Mouse (Mus musculus) stomach, postnatal 0 days (tissue): ENCODE measurements around the gene Timm13. TPM values are rescaled to one million over a fixed set of nuclear protein-coding genes. Genes with fewer than 3 reads are reported as not detected.

Experiments
- ATAC-seq: fragments of 200-750 bp; cut with Nextera tagmentation; 2 replicates; pipeline ENCODE4 v1.8.0; 2017; ENCODE audit not compliant: low FRiP score, low TSS enrichment
- DNase-seq: peaks from one replicate; pipeline ENCODE4 v3.0.0-alpha.2; 2016; ENCODE audit warnings: low spot score
- H3K27ac ChIP-seq: fragments of 300-500 bp; sonication (generic); replicated peaks from 2 replicates; pipeline ENCODE4 v1.5.1; 2014; ENCODE audit warnings: mild to moderate bottlenecking, control low read depth
- H3K27me3 ChIP-seq: fragments of 300-500 bp; sonication (generic); 2 replicates; pipeline ENCODE4 v1.6.1; 2014; ENCODE audit warnings: low read length; ENCODE audit not compliant: control insufficient read depth, insufficient read depth
- H3K36me3 ChIP-seq: fragments of 300-500 bp; sonication (generic); 2 replicates; pipeline ENCODE4 v1.6.1; 2014; ENCODE audit warnings: low read length, mixed read lengths; ENCODE audit not compliant: control insufficient read depth, insufficient read depth
- H3K4me1 ChIP-seq: fragments of 300-500 bp; sonication (generic); replicated peaks from 2 replicates; pipeline ENCODE4 v1.6.1; 2014; ENCODE audit warnings: antibody characterized with exemption; ENCODE audit not compliant: control insufficient read depth, insufficient read depth
- H3K4me2 ChIP-seq: fragments of 300-500 bp; sonication (generic); replicated peaks from 2 replicates; pipeline ENCODE4 v1.6.1; 2014; ENCODE audit warnings: low read depth, mild to moderate bottlenecking, control low read depth, moderate library complexity
- H3K4me3 ChIP-seq: fragments of 300-500 bp; sonication (generic); 2 replicates; pipeline ENCODE4 v1.5.1; 2014; ENCODE audit warnings: low read depth, low read length, control low read depth
- H3K9ac ChIP-seq: fragments of 300-500 bp; sonication (generic); 2 replicates; pipeline ENCODE4 v1.6.1; 2014; ENCODE audit warnings: mild to moderate bottlenecking, low read length, control low read depth, mixed read lengths
- H3K9me3 ChIP-seq: fragments of 300-500 bp; sonication (generic); 2 replicates; pipeline ENCODE4 v1.6.1; 2016; ENCODE audit warnings: low read length; ENCODE audit not compliant: control insufficient read depth
- CTCF ChIP-seq: IDR thresholded peaks from 2 replicates; pipeline ENCODE4 v1.5.1; 2016; ENCODE audit warnings: antibody characterized with exemption, low read depth, mild to moderate bottlenecking, moderate library complexity
- EP300 ChIP-seq: optimal IDR thresholded peaks from 2 replicates; pipeline ENCODE3; 2016; ENCODE audit warnings: antibody characterized with exemption
- WGBS: fragments of 180-500 bp; shearing (Covaris S2); extraction: QIAGEN DNeasy Blood & Tissue Kit; methylation state at CpG from one replicate; pipeline ENCODE4 v1.1.7; 2014; 5-methylcytosine and 5-hydroxymethylcytosine counted together
- polyA plus RNA-seq: library from polyadenylated mRNA; unstranded; fragments of >200 nt; fragmentation: Nextera tagmentation; extraction: Ambion mirVana; gene quantifications from 2 replicates; pipeline ENCODE4 v1.2.1, GENCODE M21; 2015

Timm13 gene
- polyA plus RNA-seq, 1 experiment from 2014 or later: 304 TPM

DNA sequence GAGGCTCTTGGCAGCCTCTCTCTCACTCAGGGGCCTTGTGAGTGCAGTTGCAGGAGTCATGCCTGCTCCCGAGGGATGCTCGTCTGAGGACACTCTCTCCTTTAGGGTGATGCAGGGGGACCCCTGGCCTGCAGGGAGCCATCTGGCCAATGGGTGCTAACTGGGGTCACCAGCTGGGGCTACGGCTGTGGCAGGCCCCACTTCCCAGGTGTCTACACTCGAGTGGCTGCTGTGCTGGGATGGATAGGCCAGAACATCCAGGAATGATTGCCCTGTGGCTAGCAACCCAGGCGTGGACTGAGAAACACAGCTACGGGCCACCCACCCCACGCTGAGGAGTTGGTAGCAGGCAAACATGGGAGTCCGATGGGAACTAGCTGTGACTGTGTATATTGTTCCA, 1.7 kb downstream of the Timm13 start:
- Histone ChIP-seq H3K4me3 (no peak overlapping the region), H3K27ac (no peak overlapping the region), H3K36me3 (peaks cover 8% of the 10 kb centered on the region; the same call in 1 of the 2 replicates), H3K27me3 (no peaks in the 10 kb centered on the region), H3K4me2 (no peak overlapping the region), H3K9ac (no peak overlapping the region), H3K9me3 (no peaks in the 10 kb centered on the region), H3K4me1 (peaks cover 3% of the 10 kb centered on the region)
- ATAC-seq: no peak
- no peak for DNase-seq
- TF ChIP-seq CTCF (no peak), EP300 (no peak)
- WGBS: 84% methylated on average over 8 of the region's 8 CpGs

DNA sequence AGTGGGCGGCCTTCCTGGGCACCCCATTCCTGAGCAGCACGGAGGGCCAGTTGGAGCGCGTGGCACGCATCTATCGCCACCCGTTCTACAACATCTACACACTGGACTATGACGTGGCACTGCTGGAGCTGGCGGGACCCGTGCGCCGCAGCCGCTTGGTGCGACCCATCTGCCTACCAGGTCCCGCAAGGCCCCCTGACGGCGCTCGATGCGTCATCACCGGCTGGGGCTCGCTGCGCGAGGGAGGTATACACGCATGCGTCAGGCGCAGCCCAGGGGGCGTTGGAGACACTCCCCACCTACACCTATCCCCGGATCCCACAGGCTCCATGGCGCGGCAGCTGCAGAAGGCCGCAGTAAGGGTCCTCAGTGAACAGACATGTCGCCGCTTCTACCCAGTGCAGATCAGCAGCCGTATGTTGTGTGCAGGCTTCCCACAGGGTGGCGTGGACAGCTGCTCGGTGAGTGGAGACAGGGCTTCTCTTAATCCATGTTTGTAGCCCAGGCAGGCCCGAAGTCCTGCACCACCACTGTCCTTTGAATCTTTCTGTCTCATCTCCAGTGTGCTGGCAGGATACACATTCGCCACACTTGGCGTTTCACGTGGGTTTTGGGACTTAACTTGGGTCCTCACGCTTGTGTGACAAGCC, 2.8 kb downstream of the Timm13 start:
- DNase-seq: no peak

DNA sequence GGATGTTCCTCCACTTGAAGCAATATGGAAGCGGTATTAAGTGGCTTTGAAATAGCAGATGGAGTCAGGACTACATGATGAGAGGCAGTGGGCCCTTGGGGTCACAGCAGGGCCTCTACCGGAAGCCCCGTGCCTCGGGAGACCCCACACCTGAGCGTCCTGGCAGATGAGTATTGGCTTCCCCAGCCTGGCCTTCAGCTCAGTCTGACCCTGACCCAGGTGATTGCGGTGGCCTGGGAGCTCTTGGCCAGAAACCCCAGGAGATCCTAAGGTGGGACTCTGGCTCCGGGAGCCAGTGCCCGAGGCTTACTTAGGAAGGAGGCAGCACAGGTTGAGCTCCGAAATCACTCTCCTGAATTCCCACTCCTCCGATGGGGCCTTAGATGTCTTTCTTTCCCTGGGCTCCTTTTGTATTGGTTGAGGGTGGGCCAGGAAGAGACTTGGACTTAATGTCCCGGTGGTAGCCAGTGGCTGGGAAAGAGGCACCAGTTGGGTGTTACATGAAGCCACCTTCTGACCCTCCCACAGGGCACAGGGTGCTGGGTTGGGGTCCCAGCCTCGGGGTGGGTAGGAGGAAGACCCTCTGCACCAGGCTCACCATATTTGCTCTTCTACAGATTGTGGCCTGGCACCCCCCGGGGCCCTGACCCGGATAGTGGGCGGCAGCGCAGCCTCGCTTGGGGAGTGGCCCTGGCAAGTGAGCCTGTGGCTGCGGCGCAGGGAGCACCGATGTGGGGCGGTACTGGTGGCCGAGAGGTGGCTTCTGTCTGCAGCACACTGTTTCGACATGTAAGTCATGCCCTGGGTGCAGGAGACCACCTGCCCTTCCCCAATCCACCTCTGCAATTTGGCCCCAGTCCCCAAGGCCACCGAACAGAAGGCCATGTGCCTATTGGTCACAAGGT, 3.9 kb downstream of the Timm13 start:
- Histone ChIP-seq H3K9me3 (no peaks in the 10 kb centered on the region), H3K4me3 (no peak overlapping the region), H3K27me3 (no peaks in the 10 kb centered on the region), H3K9ac (no peak overlapping the region), H3K27ac (no peak overlapping the region), H3K4me1 (peaks cover 3% of the 10 kb centered on the region), H3K36me3 (no peaks in the 10 kb centered on the region), H3K4me2 (no peak overlapping the region)
- TF ChIP-seq CTCF (no peak), EP300 (no peak)
- 66% methylated on average over 24 of the region's 24 CpGs for WGBS
- DNase-seq (no peak), ATAC-seq (no peak)

More for the DNA sequence above, 2.8 kb downstream of the Timm13 start:
- Histone ChIP-seq H3K9me3 (no peaks in the 10 kb centered on the region), H3K36me3 (0 out of 2 replicates have a peak, but pooled peaks cover 5% of the 10 kb centered on the region), H3K27ac (no peak overlapping the region), H3K9ac (no peak overlapping the region), H3K4me3 (no peak overlapping the region), H3K4me1 (peaks cover 3% of the 10 kb centered on the region), H3K4me2 (no peak overlapping the region), H3K27me3 (no peaks in the 10 kb centered on the region)
- 34% methylated on average over 41 of the region's 41 CpGs for WGBS
- no peak for ATAC-seq
- TF ChIP-seq EP300 (no peak), CTCF (no peak)

DNA sequence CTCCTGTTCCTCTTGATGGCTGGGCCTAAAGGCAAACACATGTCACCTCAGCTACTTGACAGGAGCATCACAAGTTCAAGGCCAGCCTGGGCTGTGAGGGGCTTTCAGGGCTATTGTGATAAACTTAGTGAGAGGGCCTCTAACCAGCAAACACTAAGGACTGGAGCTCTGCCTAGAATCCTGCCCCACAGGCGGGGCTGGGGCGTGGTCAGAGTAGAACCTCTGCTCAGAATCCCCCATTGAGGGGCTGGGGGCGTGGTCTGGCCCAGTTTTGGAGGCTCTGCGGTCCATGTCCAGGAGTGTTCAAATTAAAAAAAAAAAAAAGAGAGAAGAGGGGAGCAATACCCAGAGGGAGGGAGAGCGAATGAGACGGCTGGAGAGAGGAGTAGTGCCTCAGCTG, 5.1 kb downstream of the Timm13 start:
- H3K36me3 ChIP-seq: no peaks in the 10 kb centered on the region
- WGBS: 78% methylated on average over 6 of the region's 6 CpGs
- DNase-seq: no peak
- no peak for TF ChIP-seq CTCF
- no peak for TF ChIP-seq EP300
- H3K9me3 ChIP-seq: no peaks in the 10 kb centered on the region
- H3K4me2 ChIP-seq: no peak overlapping the region
- no peak for ATAC-seq
- H3K27me3 ChIP-seq: no peaks in the 10 kb centered on the region
- H3K4me1 ChIP-seq: peaks cover 3% of the 10 kb centered on the region
- no peak overlapping the region for H3K4me3 ChIP-seq
- H3K27ac ChIP-seq: no peak overlapping the region
- H3K9ac ChIP-seq: no peak overlapping the region

DNA sequence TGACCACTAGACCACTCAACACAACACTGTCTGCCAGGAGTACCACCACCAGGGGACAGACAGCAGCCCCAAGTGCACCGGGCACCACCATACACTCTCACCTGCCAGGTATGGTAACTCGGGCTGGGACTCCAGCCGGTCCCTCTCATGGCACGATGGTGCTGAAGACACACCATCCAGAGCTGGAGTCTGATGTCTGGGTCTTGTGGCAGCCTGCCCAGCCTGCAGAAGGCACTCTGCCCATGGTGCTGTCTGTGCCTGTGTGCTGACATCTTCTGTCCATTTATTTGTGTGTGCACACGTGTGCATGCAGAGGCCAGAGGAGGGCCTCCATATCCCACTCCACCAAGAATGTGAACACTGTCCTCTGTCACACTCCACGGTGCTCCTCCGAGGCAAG, 5.7 kb downstream of the Timm13 start:
- TF ChIP-seq EP300 (no peak), CTCF (no peak)
- Histone ChIP-seq H3K4me3 (no peak overlapping the region), H3K27ac (no peak overlapping the region), H3K4me2 (no peak overlapping the region), H3K27me3 (no peaks in the 10 kb centered on the region), H3K9me3 (no peaks in the 10 kb centered on the region), H3K4me1 (peaks cover 3% of the 10 kb centered on the region), H3K9ac (no peak overlapping the region), H3K36me3 (no peaks in the 10 kb centered on the region)
- ATAC-seq (no peak), DNase-seq (no peak)
- WGBS: 87% methylated on average over 7 of the region's 7 CpGs

DNA sequence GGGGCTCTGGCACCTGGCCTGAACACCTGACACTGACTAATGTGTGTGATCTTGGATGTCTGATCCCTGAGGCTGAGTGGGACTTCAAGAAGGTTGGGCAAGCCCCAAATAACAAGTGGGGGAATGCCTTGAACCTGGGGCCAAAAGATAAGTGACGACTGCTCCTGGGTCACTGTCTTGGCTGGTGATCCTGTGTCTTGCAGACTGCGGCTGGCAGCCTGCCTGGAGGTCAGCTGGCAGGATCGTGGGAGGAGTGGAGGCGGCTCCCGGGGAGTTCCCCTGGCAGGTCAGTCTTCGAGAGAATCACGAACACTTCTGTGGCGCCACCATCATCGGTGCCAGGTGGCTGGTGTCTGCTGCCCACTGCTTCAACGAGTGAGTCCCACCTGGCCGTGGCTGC, 13.6 kb downstream of the Timm13 start:
- no peak for TF ChIP-seq CTCF
- TF ChIP-seq EP300: no peak
- Histone ChIP-seq H3K4me3 (no peak overlapping the region), H3K27ac (no peak overlapping the region), H3K36me3 (no peaks in the 10 kb centered on the region), H3K4me1 (no peaks in the 10 kb centered on the region), H3K9me3 (no peaks in the 10 kb centered on the region), H3K4me2 (no peak overlapping the region), H3K9ac (no peak overlapping the region), H3K27me3 (no peaks in the 10 kb centered on the region)
- DNase-seq (no peak), ATAC-seq (no peak)
- WGBS: 51% methylated on average over 11 of the region's 11 CpGs
